Mouse (Mus musculus) brain, embryonic 18.5 days (tissue): ENCODE results near the gene Lrrc57.
A peak's percentile ranks its signal among the peaks of the same experiment; 100 is the strongest.

ENCODE experiments used
- DNase-seq: peaks from one replicate; pipeline ENCODE4 v3.0.0-alpha.2; 2012; ENCODE audit warnings: low read depth, low spot score

Gene Lrrc57

GRCm38 (mm10) chr2:120608830-120609723 is at the start of gene Lrrc57, which contains the start of gene Haus2:
Gene Lrrc57, minus strand, starts transcription at chr2:120609520.
Gene Haus2, plus strand, starts transcription at chr2:120609383.
- DNase-seq: peak; percentile 74

GRCm38 (mm10) chr2:120658486-120658885 is 49.2 kb upstream of the Lrrc57 start:
- no peak for DNase-seq

- no peak for DNase-seq
Measured at GRCm38 (mm10) chr2:120656711-120657110, 47.4 kb upstream of the Lrrc57 start.

GRCm38 (mm10) chr2:120655905-120656304 is 46.6 kb upstream of the Lrrc57 start:
- DNase-seq: no peak

- DNase-seq: no peak
Measured at GRCm38 (mm10) chr2:120654693-120655092, 45.4 kb upstream of the Lrrc57 start.

- DNase-seq: no peak
Measured at GRCm38 (mm10) chr2:120652925-120653284, 43.6 kb upstream of the Lrrc57 start.

GRCm38 (mm10) chr2:120652256-120652924 is 43.1 kb upstream of the Lrrc57 start:
- DNase-seq: no peak

GRCm38 (mm10) chr2:120646777-120647176 is 37.5 kb upstream of the Lrrc57 start:
- DNase-seq: no peak

- DNase-seq: no peak
Measured at GRCm38 (mm10) chr2:120643836-120644235, 34.5 kb upstream of the Lrrc57 start.

- DNase-seq: no peak
Measured at GRCm38 (mm10) chr2:120640835-120641234, 31.5 kb upstream of the Lrrc57 start.

- no peak for DNase-seq
Measured at GRCm38 (mm10) chr2:120631957-120632356, 22.6 kb upstream of the Lrrc57 start.

GRCm38 (mm10) chr2:120631521-120631920 is 22.2 kb upstream of the Lrrc57 start:
- DNase-seq: no peak

- no peak for DNase-seq
Measured at GRCm38 (mm10) chr2:120630655-120631054, 21.3 kb upstream of the Lrrc57 start.

GRCm38 (mm10) chr2:120630246-120630645 is 20.9 kb upstream of the Lrrc57 start:
- no peak for DNase-seq

GRCm38 (mm10) chr2:120628886-120629735 is 19.8 kb upstream of the Lrrc57 start, which contains the start of gene Stard9:
Gene Stard9, plus strand, starts transcription at chr2:120629121.
- peak; percentile 98 for DNase-seq

- no peak for DNase-seq
Measured at GRCm38 (mm10) chr2:120628076-120628865, 19.0 kb upstream of the Lrrc57 start.

- no peak for DNase-seq
Measured at GRCm38 (mm10) chr2:120622920-120623319, 13.6 kb upstream of the Lrrc57 start.

- DNase-seq: no peak
Measured at GRCm38 (mm10) chr2:120619538-120619937, 10.2 kb upstream of the Lrrc57 start.

GRCm38 (mm10) chr2:120616279-120617163 is 7.2 kb upstream of the Lrrc57 start:
- DNase-seq: no peak
